Mouse (Mus musculus): ENCODE data around the gene Gm973.

DNA sequence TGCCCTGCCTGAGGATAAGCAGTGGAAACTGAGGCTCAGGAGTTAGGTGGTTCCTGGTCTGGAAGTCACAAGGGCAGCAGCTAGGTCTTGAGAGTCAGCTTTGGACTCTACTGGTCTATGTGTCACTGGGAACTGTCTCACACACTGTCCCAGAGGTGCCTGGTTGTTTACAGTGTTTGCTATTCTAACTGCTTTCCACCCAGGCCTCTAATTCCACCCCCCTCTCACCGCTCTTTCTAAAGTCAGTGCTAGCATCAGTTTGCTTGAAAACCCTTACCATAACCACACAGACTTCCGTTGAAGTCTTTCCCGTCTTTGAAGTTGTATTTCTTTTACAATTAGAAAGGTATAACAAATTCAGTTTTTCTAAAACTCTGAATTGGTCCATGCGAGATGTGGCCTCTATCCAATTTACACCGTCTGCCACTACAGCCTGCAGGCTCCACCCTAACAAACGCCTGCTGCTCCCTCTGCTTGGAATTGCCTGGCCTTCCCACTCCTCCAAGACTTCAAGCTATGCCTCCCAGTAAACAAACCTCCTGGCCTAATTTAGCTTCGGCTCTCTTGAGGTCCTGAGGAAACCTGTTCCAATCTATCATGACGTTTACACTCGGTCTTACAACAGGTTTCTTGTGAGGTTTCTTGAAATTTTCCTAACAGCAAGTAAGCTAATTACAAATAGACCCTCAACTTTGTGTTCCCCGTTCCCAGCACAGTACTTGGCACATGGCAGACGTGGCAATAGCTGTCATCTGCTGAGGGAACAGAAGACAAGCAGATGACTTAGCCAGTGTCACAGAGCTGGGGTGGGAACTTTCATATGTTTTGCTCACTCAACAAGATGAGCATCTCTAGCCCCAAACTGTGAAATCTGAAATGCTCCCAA lies 86.7 kb downstream of the Gm973 start:
- TF ChIP-seq POLR2A (IDR thresholded peaks at IDR 0.05; ENCODE audit: low read depth, low read length) (no peak), CTCF (conservative IDR thresholded peaks at IDR 0.05; ENCODE audit: insufficient read depth, insufficient read length, low read depth, low read length) (no peak)
